Mouse (Mus musculus) adrenal gland, postnatal 10 days (tissue): ENCODE measurements around the gene Pard6a. TPM values are rescaled to one million over a fixed set of nuclear protein-coding genes. Genes with fewer than 3 reads are reported as not detected.

Source experiments
- DNase-seq: peaks from one replicate; pipeline ENCODE4 v3.0.0; 2021; ENCODE audit warnings: mixed read lengths
- long read RNA-seq, 2 experiments: library from polyadenylated mRNA; stranded (forward); transcript quantifications; one replicate each; pipeline ENCODE4 v2.0.0; 2021
- total RNA-seq, 2 experiments: library from RNA; stranded (reverse); gene quantifications; 2 replicates each; pipeline ENCODE4 v1.2.3; 2021

The Pard6a gene
- total RNA-seq: 10 to 100 TPM in 1 of 2 experiments, 1 to 10 TPM in 1; 9.1 to 12.6 TPM
- long read RNA-seq, experiment 1, transcript Pard6a-206 (3 exons, 678 nt): major isoform, 9 of 29 reads
- long read RNA-seq, experiment 1, partial matches to known transcripts: 1 of 29 reads
- long read RNA-seq, experiment 1, other reads (novel, unspliced or antisense): 10 of 29 reads
- long read RNA-seq, experiment 2, partial matches to known transcripts: 0 of 13 reads
- long read RNA-seq, experiment 2, other reads (novel, unspliced or antisense): 3 of 13 reads

DNA sequence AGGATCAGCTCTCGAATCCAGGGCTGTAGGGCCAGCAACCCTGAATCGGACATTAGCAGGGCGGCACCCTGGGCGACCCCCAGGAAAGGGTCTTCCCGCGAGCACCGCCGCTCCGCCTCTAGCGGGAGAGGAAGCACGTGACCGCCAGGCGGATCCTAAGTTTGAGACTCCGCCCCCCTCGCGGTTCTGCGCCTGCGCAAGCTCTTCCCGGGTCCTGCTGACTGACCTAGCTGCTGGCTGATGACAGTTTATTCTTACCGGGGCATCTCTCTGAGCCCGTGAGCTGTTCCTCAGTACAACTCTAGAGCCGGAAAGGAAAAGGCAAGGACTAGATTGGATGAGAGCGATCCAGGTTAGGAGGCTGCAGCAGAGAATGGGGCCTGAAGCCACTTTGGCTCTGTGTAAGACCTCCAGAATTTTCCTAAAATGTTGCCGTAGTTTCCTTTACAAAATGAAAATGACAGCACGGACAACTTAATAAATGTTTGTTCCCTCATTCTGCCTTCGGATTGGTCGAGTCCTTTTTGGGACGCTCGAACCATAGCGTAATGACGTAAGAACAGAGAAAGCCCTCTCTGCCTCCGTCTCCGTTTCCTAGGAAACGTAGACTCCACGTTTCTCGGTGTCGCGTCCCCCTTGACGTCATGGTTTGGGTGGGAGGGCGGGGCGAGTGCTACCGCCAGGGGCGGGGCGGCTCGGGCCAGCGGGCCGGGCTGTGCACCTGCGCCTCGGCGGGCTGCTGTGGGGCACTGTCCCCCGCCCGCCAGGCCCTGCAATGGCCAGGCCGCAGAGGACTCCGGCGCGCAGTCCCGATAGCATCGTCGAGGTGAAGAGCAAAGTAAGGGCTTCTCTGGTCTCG, at the start of gene Pard6a, which contains the start of gene Acd:
Gene Pard6a (plus strand): TSS at position 183 of the 859 bp plus-strand sequence.
Gene Acd (minus strand): TSS at position 137 of the 859 bp plus-strand sequence.
- peak; percentile 98 for DNase-seq

DNA sequence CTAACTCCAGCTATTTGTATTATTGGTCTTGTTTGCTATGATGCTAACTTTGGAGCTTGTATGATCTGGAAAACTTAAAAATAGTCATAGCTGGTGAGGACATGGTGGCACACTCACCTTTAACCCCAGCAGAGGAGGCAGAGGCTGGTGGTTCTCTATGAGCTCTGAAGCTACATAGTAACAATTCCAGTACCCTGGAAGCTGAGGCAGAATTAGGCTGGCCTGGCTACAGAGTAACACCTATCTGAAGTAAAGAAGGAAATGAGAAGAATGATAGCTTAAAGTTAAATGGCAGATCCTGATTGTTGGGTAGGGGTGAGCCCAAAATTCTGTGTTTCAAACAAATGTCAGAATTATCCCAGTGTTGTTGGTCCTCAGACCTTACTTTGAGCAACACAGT, 43.3 kb upstream of the Pard6a start:
- DNase-seq: no peak

DNA sequence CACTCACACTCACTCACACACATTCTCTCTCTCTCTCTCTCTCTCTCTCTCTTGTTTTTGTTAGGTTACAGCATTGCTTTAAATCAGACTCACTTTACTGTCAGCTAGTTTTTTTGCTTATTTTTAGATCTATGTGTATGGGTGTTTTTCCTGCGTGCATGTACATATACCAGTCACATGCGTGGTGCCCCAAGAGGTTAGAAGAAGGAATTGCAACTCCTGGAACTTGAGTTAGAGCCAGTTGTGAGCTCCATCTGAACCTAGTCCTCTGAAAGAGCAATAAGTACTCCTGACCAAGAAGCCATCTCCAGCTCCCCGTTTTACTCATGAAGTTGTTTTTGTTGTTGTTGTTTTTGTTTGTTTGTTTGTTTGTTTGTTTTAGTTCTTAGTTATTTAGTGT, 39.8 kb upstream of the Pard6a start:
- peak; percentile 14 for DNase-seq

DNA sequence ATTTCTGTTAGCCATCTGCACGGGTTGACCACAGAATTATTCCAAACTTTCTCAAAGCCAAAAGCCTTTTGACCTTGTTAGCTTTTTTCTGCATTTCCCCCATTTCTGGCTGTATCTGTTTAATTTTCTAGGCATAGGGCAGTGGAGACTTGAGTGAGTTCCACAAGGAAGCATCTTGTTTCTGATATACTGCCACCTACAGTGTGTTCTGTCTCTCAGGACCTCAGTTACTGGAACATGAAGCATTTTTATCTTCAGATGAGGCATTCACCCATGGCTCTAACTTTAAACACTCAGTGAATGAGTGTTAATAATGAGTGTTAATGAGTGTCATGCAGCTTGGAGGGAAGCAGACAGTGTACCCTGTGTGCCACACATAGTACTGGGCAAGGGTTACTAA, 23.1 kb upstream of the Pard6a start:
- no peak for DNase-seq

DNA sequence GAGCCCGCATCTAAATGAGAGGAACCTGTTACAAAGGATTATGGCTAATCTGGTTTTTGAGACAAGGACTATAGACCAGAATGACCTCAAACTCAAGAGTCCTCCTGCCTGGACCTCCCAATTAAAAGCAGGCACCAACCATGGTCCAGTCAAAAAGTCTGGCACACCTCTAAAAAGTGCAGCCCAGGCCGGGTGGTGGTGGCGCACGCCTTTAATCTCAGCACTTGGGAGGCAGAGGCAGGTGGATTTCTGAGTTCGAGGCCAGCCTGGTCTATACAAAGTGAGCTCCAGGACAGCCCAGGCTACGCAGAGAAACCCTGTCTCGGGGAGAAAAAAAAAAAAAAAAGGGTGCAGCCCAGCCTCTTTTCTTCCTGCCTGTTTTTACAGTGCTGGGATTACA, 15.6 kb upstream of the Pard6a start:
- no peak for DNase-seq

DNA sequence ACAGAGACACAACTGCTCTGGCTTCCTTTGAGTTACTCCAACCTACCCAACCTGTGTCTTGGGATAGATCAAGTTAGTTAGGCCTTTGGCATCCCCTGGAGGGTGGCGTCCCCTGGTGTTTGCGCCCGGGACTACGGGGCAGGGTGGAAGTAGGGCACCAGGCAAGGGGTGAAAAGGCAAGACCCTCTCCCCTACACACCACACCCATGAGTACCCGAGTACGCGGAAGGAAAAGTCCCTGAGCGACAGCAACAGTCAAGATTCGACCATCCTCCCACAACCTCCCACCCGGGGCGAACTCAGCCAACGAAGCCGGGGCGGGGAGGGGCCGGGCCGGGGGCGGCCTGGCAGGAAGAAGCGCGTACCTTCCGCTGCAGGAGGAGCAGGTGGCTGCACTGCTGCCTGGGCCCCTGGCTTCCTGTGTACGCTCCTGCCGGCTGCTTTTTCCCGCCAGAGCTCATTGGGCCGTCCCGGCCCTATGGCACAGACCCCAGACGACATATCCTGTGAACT, 15.1 kb upstream of the Pard6a start, which contains the start of gene Carmil2:
Gene Carmil2 (plus strand): TSS at position 479 of the 513 bp plus-strand sequence.
- peak; percentile 84 for DNase-seq

DNA sequence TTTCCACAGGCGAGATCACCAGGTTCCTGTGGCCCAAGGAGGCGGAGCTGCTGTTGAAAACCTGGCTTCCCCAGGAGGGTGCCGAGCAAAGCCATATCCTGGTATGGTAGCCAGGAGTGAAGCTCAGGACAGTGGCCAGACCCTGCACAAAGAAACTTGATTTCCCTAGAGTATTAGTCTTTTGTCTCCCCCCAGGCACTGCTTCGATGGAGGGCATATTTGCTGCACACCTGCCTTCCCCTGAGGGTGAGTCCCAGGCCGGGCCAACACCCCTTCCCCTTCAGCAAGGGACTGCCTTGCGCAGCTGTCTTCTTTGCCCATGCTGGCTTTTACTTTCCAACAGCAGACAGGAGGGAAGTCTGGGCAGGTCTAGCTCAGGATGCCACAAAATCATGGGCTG, 14.4 kb upstream of the Pard6a start:
- DNase-seq: no peak

DNA sequence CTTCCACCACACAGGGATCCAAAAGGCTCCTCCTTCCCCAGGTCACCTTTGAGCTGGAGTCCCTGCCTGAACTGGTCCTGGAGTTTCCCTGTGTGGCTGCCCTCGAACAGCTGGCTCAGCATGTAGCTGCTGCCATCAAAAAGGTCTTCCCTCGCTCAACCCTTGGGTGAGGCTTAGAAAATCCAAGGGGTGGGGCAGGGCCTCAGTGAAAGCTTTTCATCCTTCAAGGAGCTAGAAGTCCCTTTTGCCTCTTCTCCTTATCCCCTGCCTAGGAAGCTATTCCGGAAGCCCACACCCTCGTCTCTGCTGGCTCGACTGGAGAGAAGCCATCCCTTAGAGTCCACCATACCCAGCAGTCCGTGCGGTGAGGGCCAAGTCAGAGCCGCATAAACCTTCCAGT, 13.4 kb upstream of the Pard6a start:
- DNase-seq: no peak

DNA sequence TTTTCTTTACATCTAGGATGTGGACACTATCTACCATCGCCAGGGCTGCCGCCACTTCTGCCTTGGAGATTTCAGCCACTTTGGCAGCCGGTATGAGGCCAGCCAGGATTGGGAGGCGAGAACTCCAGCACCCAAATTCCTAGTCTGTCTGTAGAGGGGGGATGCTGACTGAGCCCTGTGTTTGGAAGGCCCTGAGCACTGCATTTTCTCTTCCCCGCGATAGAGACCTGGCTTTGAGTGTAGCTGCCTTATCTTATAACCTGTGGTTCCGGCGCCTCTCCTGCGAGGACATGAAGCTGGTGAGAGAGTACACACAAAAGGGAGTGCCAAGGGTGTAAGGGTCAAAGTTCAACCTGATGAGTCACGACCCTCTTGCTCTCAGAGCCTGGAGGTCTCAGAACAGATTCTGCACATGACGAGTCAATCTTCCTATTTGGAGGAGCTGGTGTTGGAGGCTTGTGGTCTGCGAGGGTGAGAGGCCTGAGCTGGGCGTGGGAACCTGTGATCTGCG, 12.7 kb upstream of the Pard6a start:
- DNase-seq: no peak

DNA sequence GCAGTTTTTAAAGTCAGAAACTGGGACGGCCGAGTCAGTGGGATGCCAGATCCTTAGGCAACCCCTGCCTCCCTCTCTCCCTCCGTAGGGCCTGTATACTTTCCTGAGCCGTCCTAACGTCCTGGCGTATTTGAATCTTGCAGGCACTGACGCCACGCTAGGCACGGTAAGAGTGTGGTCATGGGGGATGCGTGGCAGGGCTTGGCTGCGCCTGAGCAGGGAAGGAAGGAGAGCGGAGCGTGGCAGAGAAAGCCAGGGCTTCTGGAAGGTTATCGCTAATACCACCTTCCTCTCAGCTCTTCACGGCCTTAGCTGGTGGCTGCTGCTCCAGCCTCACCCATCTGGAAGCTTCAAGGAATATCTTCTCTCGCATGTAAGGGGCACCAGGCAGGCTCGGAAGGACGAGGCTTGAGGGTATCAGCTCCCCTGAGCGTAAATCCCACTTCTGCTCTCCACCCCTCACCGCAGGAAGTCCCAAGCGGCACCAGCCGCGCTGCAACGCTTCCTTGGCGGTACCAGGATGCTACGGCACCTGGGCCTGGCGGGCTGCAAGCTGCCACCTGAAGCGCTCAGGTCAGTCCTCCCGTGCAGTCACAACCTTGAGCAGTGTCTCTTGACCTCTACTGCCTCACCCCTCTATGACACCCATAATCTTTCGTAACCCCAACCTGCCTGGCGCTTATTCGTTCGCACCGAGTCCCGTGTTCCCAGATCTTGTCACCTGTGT, 11.5 kb upstream of the Pard6a start:
- DNase-seq: no peak

DNA sequence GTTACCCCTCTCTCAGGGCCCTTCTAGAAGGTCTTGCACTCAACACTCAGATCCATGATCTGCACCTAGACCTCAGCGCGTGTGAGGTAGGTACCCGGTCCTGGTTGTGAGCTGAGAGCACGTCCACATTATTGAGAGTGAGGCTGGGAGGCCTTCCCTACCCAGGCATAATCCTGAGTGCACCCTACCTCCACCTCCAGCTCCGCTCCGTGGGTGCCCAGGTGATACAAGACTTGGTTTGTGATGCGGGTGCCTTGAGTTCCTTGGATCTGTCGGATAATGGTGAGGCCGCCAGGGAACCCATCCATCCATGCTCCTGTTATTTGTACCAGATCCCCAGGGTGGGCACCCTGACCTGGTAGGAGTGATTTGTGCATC, 11.0 kb upstream of the Pard6a start:
- DNase-seq: no peak

DNA sequence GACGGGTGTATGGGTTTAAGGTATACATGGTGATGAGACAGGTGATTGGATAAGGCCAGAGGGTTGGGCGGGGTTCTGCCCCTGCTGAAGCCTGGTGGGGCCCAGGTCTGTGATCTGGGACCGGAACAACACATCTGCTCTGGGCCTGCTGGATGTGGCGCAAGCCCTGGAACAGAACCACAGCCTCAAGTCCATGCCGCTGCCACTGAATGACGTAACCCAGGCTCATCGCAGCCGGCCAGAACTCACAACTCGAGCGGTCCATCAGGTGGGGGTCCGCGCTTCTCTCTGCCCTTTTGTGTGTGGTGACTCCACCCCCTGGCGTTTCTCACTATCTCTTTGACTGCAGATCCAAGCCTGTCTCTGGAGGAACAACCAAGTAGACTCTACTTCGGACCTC, 10.0 kb upstream of the Pard6a start:
- DNase-seq: no peak

DNA sequence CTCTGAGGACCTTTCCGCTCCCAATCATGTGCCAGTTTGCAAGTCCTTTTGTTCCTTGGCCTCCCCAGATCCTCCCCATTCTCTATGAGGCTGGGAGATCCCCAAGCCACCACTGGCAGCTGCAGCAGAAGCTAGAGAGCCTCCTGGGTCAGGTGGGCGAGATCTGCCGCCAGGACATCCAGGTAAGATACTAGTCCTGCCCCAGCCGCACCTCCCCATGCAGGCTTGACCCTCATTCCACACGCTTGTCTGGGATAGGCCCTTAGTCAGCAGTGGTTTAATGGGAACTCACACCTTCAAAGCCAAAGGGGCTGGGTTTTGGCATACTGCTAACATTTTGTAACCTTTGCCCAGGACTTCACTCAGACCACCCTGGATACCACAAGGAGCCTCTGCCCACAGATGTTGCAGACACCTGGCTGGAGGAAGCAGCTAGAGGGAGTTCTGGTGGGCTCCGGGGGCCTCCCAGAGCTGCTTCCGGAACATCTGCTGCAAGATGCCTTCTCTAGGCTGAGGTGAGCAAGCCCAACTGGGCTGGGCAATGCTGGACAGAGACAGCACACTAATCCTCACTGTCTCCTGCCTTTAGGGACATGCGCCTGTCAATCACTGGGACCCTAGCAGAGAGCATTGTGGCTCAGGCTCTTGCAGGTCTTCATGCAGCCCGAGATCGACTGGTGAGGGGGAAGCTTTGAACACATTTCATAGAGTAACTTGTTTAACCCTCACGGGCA, 8.3 kb upstream of the Pard6a start:
- no peak for DNase-seq

DNA sequence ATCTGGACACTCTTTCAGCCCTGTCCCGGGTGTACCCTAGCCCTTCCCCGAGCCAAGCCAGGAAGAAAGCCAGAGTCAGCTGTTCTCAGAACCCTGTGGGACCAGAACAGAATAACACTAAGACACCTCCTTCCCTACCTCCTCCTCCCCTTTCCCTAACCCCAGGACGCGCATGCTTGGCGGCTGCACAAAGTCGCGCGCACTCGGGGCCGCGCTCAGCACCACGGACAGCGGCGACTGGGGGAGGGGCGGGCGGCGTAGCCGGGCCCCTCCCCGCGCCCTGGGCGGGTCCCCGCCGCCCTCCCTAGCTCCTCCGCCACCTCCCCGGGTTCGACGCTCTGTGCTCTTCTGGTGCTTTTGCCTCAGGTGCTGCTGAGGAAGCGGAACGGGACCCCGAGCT, 7.3 kb upstream of the Pard6a start:
- peak; percentile 91 for DNase-seq

DNA sequence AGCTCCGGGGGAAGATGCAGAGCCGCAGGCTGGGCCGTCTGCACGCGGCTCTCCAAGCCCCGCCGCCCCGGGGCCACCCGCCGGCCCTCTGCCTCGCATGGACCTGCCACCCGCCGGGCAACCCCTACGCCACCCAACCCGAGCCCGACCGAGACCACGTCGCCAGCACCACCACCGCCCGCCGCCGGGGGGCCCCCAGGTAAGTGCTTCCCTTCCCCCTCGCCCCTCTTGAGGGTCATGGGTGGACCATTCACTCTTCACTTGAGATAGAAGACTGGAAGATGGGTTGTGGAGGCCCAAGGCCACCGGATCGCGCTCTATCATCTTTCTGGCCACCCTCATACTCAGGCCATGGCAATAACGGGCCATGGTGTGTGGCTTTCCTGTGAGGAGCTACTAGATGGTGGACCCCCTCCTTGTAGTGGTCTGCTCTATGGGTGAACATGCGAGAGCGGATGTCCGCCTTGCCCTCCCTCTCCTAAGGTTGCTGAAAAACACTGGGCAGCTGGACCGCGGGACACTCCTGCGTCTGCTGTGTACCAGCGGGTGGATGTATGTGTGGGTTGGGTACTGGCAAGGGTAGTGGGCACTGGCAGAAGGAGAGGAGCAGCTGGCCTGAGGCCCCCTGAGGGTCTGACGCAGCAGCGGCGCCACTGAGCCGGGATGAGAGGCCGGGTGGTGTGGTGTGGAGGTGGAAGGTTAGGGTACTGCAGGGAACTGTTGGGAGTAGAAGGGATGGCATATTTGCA, 6.7 kb upstream of the Pard6a start:
- no peak for DNase-seq

DNA sequence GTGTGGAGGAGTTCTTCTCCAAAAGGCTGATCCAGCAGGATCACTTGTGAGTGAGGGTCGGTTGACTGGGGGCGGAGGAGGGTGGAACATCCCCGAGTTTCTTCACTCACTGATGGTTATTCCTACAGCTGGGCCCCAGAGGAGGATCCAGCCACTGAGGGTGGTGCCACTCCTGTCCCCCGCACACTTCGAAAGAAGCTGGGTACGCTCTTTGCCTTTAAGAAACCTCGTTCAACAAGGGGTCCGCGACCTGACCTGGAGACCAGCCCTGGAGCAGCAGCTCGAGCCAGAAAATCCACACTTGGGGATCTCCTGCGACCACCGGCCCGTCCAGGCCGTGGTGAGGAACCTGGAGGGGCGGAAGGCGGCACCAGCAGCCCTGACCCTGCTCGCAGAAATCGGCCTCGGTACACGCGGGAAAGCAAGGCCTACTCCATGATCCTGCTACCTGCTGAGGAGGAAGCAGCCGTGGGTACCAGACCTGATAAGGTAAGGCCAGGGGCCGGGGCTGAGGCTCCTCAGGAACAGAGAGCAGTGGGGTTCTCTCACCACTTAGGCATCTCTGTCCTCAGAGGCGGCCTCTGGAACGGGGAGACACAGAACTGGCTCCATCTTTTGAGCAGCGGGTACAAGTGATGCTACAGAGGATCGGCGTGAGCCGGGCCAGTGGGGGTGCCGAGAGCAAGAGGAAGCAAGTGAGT, 5.7 kb upstream of the Pard6a start:
- no peak for DNase-seq

DNA sequence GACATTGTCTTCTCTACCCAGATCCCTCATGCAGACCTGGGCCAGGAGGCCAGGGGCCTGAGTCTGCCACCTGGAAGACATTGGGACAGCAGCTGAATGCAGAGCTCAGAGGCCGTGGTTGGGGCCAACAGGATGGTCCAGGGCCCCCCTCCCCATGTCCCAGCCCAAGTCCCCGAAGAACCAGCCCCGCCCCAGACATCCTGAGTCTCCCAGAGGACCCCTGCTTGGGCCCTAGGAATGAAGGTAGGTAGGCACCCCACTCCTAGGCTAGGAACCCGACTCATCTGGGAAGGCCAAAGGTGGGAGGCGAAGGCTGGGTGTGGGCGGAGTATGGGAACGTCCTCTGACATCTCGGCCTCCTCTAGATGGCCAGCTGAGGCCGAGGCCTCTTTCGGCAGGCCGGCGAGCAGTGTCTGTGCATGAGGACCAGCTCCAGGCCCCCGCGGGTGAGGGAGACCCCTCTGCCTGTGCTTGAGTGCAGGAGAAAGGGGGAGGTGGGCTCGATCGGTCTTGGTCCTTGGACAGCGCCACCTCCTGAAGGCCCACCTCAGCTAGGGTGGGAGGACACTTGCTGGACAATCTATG, 3.7 kb upstream of the Pard6a start:
- DNase-seq: no peak

DNA sequence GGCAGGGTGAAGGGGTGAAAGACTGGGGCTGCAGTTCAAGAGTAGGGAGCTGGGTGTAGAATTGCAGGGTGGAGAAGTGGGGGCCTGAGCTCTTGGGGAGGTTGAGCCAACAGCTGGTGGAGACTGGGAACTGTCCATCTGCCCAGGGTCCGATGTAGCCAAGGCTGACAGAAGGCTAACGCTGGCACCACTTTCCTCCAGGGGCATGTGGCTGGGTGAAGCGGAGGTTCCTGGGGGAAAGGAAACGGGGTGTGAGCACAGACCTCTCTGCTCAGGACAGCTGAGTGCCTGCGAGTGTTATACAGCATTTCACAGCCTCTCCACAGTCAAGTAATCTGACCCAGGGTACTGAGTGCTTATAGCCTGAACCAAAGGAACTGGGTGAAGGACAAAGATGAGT, 2.2 kb upstream of the Pard6a start:
- no peak for DNase-seq

DNA sequence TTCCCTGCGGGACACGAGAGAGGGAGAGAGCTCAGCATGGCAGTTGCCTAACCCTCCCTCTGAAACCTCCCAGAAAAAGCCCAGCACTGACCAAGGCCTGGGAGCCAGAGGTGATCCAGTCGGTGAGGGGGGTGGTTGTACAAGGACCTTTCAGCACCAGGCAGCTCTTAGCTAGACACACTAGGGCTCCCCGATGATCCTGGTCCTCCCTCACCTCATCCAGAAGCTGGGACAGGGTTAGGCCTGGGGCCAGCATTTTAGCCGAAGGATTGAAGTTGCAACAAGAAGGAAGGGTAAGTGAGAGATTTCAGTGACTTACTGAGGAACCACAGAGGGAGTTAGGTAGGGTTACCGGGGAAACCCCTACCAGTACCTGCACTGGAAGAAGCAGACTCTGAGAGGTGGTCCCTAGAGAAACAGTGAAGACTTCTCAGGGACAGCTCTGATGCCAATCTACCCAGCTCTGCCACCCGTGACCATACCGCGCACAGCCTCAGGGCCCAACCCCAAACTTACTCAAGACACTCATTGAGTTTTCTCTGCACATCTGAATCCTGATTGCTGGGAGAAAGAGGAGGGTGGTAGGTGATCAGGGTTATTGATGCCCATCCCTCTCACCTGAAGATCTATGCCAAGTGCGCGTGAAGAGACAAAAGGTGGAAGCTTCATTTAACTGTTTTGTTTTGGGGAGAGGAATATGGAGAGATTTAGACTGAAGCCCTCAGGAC, 1.3 kb upstream of the Pard6a start:
- DNase-seq: no peak
